Mouse (Mus musculus) testis, postnatal 14 days (tissue): ENCODE results near the gene Mob4.

Source experiments
- DNase-seq: peaks from one replicate; pipeline ENCODE4 v3.0.0; 2021; ENCODE audit warnings: low spot score

Mob4 gene

DNA sequence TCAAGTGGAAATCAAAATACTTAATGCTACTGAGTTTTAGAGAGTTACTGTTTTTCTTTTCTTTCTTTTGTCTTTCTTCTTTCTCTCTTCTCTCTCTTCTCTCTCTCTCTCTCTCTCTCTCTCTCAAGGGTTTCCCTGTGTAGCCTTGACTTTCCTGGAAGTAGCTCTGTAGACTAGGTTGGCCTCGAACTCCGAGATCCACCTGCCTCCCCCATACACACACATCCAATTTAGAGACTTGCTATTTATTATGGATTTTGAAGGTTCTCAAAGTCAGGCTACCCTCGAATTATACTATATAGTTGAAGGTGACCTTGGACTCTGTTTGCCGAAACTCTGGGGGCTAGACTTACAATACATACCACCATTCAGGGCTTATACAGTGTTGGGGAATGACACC is 1.3 kb downstream of the Mob4 start:
- no peak for DNase-seq

GRCm38 (mm10) chr1:55133173-55133572 is 2.1 kb downstream of the Mob4 start:
- DNase-seq: no peak

GRCm38 (mm10) chr1:55134301-55134700 is 3.3 kb downstream of the Mob4 start:
- no peak for DNase-seq

DNA sequence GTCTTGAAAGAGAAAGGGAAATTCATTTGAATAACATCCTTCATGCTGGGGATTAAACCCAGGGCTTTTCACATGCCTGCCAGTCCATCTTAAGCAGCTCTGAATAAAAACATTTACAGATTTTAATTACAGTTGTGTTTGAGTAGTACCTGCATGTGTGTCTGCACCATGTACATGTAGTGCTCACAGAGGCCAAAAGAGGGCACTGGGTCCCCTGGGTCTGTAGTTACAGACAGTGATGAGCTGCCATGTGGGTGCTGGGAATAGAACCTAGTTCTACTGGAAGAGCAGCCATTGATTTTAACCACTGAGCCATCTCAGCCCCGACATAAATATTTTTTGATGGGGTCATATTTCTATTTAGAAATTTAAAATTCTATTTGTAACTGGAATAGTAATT is 4.8 kb downstream of the Mob4 start:
- no peak for DNase-seq

DNA sequence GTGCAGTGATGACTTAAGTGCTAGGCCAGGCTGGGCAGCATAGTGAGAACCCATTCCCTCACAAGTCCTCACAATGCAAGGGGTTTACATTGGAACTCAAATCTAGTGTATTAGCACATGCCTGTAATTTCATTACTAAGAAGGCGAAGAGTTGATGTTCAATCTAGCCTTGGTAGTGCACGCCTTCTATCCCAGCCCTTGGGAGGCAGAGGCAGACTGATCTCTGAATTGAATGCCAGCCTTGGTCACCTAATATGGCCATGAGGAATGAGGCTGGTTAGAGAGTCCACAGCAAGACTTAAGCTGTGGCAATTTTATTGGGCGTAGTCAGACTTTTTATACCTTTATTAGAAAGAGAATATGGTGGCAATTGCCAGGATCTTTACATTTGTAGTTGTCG is 13.3 kb downstream of the Mob4 start:
- no peak for DNase-seq

DNA sequence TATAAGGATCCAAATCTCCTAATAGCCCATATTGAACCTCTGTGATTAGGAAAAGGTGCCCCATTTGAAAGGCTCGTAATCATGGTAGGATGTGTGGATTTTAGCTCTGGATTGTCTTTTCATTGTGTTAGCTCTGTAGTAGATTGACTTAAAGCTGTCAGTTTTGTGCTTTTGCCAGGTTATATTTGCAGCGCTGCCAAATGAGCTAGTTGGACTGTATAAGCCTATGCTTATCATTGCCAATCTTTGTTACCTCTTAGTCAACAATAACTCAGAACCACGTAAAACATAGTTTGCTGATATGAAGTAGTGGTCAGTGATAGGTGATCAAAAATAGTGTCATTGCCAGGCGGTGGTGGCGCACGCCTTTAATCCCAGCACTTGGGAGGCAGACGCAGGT is 14.5 kb downstream of the Mob4 start:
- no peak for DNase-seq

GRCm38 (mm10) chr1:55157329-55157728 is 26.3 kb downstream of the Mob4 start:
- DNase-seq: no peak

GRCm38 (mm10) chr1:55158211-55158610 is 27.2 kb downstream of the Mob4 start:
- DNase-seq: no peak

DNA sequence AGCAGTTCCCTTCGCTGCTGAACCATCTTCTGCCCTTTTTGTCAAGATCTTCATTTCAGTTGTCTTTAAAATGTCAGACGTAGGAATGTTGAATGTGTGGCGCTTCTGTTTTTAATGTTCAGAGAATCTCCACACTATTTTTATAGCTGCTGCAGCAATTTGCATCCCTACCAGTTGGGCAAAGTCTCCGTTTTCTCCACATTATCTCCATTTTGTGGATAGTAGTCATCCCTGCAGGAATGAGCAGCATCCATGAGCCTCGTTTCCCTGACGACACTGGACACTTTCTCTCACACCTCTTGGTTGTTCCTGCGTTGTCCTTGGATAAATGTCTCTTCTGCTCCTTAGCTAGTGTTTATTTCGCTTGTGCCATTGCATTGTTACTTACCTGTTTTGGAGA is 27.8 kb downstream of the Mob4 start:
- DNase-seq: no peak

DNA sequence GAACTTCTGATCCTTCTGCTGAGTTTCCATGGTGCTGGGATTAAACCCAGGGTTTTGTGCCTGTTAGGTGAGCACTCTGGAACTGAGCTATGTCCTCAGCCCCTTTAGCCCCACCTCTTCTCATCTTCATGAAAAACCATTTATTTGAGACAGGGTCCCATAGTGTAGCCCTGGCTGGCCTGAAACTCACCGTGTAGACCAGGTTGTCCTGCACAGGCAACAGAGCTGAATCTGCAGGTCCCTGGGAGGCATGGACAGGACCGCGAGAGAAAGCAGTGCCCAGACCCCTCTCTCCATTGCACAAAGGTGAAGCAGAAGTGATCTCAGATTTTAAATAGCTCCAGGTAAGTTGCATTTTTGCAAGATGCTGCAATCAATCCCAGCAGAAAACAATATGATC is 29.2 kb downstream of the Mob4 start:
- no peak for DNase-seq

DNA sequence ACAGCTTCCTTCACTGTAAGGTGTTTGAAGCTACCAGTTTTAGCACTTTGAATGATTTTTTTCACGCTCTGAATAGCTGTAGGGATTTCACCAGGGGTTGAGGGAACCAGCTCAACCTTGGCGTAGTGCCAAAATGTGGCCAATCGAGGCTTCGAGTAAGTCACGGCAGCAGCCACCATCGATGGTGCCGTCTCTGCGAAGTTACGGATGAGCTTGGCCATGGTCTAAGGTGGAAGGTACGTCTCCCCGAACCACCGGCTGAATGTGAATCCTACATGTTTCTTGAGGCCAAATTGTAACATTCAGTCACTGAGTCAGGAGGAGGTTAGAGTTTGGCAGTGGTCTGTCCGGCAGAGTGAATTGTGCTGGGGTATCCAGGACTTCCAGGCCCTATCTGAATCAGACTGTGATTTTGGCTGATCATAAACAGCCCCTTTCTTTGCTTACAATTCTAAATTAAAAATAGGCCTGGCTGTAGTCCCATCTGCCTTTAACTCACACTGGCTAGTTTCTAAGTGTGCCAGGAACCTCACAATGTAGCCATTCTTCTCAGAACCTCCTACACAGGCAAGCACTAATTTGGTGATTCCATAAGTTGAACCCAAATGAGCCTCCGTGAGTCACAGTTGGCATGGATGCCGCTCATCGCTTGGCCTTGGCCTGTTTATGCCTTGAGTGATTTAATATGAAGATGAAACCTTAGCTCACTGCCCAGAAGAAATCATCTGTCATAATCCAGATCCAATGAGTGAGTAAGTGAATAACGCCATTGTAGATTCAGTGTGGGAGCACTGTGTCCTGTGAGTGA is 30.0 kb downstream of the Mob4 start:
- DNase-seq: peak; percentile 17

- DNase-seq: no peak
Measured at GRCm38 (mm10) chr1:55161895-55162294, 30.9 kb downstream of the Mob4 start.

- no peak for DNase-seq
Measured at GRCm38 (mm10) chr1:55162781-55163180, 31.8 kb downstream of the Mob4 start.

DNA sequence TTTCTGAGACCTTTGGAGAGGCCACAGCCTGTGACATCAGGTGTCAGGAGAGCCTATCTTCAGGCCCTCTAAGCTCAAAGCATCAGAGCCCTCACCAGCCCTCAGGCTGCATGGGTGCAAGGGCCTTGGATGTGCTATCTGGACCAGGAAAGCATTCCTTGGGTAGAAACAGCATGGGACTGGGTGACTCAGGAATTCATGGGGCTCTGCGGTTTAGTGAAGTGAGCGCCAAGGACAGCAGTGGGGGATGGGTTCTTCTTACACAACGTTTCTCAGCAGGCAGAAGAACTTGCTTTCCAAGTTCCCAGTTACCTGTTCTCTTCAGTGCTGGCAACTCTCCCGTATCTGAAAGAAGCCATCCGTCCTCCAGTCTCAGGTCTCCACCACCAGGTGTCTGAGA is 33.0 kb downstream of the Mob4 start:
- no peak for DNase-seq

GRCm38 (mm10) chr1:55167560-55167959 is 36.5 kb downstream of the Mob4 start:
- DNase-seq: no peak

- no peak for DNase-seq
Measured at GRCm38 (mm10) chr1:55168591-55168990, 37.6 kb downstream of the Mob4 start.

DNA sequence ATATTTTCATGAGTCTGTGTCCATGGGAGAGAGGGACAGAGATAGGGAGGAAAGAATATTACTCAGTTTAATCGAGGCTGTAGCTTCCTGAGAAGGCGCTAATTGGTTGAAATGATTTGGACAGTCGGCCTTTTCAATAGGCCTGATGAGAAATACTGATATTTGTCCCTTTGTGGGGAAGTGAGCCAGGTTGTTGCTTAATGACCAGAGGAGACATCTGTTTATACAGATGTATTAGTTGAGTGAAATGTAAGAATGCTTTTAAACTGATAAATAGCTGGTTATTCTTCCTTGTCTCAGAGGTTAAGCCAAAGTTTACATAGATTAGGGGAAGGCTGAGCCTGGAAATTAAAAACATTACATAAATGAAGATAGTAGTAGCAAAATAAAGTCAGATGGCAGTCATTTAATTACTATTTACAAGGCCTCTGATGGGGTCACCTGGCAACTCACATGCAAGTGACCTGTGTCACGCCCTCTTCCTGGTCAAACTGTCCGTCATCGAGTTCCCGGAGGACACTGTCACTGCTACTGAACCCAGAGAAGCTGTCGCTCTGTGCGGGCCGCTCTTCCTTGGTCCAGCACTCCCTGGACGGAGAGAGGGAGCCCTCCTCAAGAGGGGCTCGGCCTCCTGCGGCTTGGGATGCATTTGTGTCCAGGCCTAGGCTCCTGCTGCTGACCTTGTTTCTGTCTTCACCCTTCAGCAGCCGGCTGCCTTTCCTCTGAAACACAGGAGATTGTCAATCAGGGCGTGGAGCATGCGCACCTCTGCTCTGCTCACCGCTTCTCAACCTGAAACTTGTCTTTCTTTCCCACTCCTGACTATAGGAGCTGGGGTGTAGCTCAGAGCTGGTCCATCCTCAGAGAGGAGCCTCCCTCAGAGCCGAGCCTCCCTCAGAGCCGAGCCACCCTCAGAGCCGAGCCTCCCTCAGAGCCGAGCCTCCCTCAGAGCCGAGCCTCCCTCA is 40.6 kb downstream of the Mob4 start:
- peak; percentile 19 for DNase-seq

DNA sequence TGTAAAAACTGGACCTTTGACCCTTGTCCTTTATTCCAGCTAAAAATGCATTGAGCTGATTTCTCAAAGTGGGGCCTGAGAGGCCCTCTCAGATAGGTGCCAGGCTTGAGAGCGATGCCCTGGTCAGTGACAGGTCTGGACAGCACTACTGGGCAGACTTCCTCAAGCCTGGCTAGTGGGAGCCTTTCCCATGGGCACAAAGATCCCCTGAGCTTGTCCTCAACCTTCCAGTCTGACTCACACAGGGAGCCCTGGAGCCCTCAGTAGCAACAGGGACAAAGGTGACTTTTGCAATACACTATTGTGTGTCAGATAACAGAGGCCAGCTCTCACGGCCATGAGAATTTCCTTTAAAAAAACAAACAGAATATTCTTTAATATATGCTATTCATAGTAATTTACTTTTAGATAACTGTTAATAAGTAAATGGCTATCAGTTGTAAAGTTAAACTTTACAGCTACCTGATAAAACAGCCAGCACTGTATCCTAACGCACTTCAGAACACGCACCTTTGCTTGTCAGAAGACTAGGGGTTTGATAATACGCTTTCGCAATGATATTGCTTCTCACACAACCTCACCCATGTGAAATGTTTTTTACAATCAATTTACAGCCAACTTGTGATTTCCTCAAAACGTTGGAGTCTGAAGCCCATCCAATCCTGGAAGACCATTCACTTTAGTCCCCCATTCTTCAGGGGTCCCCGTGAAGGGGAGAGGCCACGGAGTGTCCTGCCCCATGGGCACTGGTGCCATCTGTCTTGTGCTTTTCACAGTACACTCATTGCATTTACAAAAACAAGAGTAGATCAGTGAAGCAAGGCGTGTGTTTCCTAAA is 42.9 kb downstream of the Mob4 start:
- DNase-seq: no peak

DNA sequence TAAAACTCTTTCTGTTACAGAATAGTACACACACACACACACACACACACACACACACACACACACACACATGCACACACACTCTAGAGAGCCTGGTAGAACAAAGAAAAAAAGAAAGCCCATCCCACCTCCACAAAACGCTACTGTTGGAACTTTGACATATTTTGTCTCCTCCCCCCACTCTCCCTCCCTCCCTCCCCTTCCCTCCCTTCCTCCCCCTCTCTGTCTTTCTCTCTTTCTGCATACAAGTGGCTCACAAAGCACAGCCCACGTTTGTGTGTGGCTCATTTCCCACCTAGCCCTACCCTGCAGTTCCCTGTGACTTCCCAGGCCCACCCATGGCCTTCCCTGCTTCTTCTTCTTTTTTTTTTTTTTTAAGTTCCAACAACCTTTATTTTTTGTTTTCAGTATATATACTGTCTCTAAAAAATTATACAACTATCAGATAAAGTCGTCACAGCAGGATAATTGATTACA is 43.6 kb downstream of the Mob4 start:
- no peak for DNase-seq

- no peak for DNase-seq
Measured at GRCm38 (mm10) chr1:55179917-55180566, 49.0 kb downstream of the Mob4 start.

- no peak for DNase-seq
Measured at GRCm38 (mm10) chr1:55182392-55182791, 51.4 kb downstream of the Mob4 start.

GRCm38 (mm10) chr1:55185718-55186117 is 54.7 kb downstream of the Mob4 start:
- no peak for DNase-seq
